Mouse (Mus musculus) thymus, adult 18-20 months (tissue): Measurements from ENCODE around the gene Gm3159.
"Not testable (repeated sequence)": the region's sequence is repeated elsewhere in the genome, so short reads cannot be mapped to it uniquely, and the experiment has no call there.

Source experiments
- DNase-seq, 2 experiments: peaks; one replicate each; pipeline ENCODE4 v3.0.0; 2022; ENCODE audit warnings: mixed read lengths in 2 of 2

The Gm3159 gene

DNA sequence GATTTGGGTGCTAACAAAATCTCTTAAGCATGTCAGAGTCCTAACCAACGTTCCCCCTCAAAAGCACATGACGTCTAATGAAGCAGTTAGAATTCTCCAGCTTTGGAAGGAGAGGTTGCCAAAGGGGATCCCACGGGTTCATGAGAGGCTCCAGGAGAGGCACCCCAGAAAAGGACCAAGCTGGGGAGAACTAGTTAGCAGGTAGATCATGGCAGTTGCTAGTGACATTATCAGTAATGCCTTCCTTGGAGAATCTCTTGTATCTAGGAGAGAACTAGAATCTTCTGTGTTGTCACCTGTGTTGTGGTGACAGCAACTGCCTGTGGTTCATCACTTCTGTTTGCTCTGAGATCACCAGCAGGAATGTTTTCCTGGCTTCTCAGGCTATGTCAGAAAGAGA lies at the start of gene Gm3159:
Gene Gm3159 (plus strand): TSS at position 301 of the 400 bp plus-strand sequence.
- DNase-seq = not testable (repeated sequence)

DNA sequence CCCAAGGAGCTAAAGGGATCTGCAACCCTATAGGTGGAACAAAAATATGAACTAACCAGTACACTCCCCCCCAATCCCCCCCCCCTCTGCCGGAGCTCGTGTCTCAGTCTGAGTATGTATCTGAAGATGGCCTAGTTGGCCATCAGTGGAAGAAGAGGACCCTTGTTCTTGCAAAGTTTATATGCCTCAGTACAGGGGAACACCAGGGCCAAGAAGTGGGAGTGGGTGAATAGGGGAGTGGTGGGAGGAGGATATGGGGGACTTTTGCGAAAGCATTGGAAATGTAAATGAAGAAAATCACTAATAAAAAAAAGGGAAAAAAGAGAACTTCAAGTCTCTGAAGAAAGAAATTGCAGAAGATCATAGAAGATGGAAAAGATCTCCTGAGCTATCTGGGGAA lies 28.3 kb upstream of the Gm3159 start:
- DNase-seq = not testable (repeated sequence)

GRCm38 (mm10) chr14:4369691-4370090 lies 27.6 kb upstream of the Gm3159 start:
- not testable (repeated sequence) for DNase-seq

GRCm38 (mm10) chr14:4377871-4378270 lies 19.5 kb upstream of the Gm3159 start:
- not testable (repeated sequence) for DNase-seq

DNA sequence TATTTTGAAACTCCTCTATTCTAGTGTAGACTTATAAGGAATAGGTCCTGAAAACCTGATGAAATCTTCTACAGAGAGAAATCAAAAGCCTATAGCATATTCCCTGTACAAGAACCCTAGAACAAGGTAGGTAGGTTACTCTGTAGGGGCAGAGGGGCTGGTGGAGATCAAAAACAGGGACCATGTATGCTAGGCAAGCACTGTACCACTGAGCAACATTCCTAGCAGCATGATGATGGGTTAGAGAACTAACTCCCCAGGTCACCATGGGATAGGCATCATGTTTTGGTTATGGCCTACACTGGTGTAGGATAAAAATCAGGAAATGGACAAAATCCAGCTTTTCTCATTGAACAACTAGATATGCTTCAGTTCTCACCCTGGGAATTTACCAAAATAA lies 11.7 kb upstream of the Gm3159 start:
- not testable (repeated sequence) for DNase-seq

- DNase-seq = not testable (repeated sequence)
Measured at GRCm38 (mm10) chr14:4392841-4393530, 4.3 kb upstream of the Gm3159 start.

GRCm38 (mm10) chr14:4398624-4399023 lies 1.3 kb downstream of the Gm3159 start:
- DNase-seq = not testable (repeated sequence)

DNA sequence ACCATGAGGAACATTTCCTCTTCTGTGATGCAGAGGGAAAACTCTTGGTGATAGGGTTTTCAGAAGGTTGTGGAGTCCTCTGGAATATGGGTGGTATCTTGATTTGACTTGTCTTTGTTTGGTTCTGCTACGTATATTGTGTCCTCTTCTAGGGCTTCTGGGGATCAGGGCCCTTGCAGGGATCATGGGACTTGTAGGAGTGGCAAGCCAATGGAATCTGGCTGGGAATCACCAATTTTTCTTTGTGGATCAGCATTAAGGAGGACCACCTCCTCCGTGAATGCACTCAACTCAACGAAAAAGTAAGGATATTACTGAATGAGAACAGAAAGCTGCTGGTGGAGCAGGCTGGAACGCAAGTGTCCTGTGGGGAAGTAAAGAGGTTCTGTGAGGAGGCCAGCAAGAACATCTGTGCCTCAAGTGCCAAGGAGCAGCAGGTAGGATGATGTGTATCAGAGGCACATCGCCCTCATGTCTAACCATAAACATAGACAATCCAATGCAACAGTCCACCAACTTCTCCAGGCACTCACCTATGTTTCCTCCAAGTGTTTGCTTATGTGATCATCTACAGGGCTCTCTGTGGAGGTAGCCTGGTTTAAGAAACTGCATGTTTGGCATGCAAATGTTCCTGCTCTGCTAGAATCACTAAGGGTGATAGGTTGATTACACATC lies 2.9 kb downstream of the Gm3159 start:
- not testable (repeated sequence) for DNase-seq

- not testable (repeated sequence) for DNase-seq
Measured at GRCm38 (mm10) chr14:4401245-4401644, 3.9 kb downstream of the Gm3159 start.

- not testable (repeated sequence) for DNase-seq
Measured at GRCm38 (mm10) chr14:4403840-4404239, 6.5 kb downstream of the Gm3159 start.

GRCm38 (mm10) chr14:4409939-4410338 lies 12.6 kb downstream of the Gm3159 start:
- not testable (repeated sequence) for DNase-seq

DNA sequence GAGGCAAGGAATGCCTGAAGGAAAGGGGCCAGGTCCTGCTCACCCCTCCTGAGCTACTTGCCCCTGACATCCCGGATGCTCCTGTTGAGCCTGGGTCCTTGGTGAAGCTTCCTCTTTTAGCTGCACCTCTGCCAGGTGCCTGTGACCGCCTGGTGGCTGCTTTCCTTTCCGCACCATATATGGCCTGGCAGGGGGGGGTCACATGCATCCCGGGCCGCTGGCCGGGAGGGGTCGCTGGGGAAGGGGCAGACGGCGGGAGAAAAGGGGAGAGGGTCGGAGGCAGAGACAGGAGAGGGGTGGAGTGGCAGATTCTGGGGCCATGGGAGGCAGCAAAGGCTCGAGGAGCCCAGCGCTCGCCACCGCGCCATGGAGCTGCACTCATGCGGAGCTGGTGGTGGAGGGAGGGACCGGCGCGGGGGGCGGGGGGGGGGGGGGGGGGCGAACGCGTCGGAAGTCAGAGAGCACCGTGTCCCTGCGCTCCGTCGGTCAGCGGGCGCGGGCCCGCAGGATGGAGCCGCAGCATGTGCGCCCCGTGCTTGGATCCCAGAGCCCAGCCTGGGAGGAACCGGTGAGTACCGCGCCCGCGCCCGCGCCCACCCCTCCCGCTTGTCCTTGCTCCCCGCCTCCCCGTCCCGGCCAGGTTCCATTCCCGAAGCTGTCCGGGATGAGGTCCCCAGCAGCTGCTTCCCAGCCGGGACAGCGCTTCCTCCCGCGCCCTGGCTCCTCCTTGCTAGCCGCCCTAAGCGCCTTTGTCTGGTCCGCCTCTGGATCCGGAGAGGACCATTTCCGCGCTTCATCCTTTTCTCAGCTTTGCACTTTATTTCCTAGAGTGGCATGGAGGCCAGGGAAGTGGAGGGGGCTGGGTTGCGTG lies 17.9 kb downstream of the Gm3159 start, which contains the start of gene Gm3164:
Gene Gm3164 (plus strand): TSS at position 484 of the 871 bp plus-strand sequence.
- not testable (repeated sequence) for DNase-seq

DNA sequence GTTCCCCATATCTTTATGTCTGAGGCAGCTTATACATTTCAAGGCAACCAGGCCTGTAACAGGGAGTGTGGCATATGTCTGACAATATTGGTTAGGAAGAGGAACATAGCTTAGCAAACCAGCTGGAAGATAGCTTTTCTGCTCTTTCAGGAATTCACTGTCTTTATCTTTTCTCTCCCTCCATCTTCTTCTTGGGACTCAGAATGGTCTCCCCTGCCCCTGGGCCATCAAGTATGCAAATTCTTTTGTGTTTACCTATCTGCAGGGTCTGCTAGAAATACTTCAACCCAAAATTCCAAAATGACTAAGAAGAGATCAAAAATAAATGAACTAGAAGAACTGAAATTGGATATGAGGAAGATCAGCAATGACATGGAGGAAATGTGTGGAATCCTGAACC lies 33.4 kb downstream of the Gm3159 start, which contains the start of gene Gm3173:
Gene Gm3173 (plus strand): TSS at position 301 of the 400 bp plus-strand sequence.
- not testable (repeated sequence) for DNase-seq
